Comparison of ENCODE assay signal across 30 mouse cellular contexts in genomic region chr6:16704496-16704895, GRCm38 (mm10).
"Had no signal": no experiment of that assay in that cellular context is flagged by ENCODE, and none has a peak within 500 bp of the region (broad histone marks: within the 10 kb centered on the region; RNA-seq: fewer than 3 reads in every experiment).

No protein-coding gene starts in this region.

- H3K36me3 ChIP-seq: heart, embryonic 13.5 days; heart, embryonic 15.5 days; hindbrain, embryonic 13.5 days; hindbrain, embryonic 15.5 days; kidney, embryonic 15.5 days; limb, embryonic 10.5 days; limb, embryonic 12.5 days; liver, embryonic 13.5 days; liver, embryonic 15.5 days had no signal

- ATAC-seq: hindbrain, postnatal 0 days; intestine, embryonic 16.5 days; liver, postnatal 0 days had no signal

- H3K9me3 ChIP-seq: heart, embryonic 13.5 days; heart, embryonic 15.5 days; hindbrain, embryonic 13.5 days; hindbrain, embryonic 15.5 days; kidney, embryonic 15.5 days; limb, embryonic 10.5 days; limb, embryonic 12.5 days; liver, embryonic 13.5 days; liver, embryonic 15.5 days had no signal

- H3K4me2 ChIP-seq: heart, embryonic 11.5 days; heart, embryonic 13.5 days; heart, embryonic 15.5 days; hindbrain, embryonic 13.5 days; hindbrain, embryonic 15.5 days; kidney, embryonic 15.5 days; limb, embryonic 12.5 days; liver, embryonic 11.5 days; liver, embryonic 13.5 days; liver, embryonic 15.5 days had no signal

- DNase-seq: gastrocnemius, postnatal 14 days; gastrocnemius, postnatal 36 days; heart, adult 11 months; heart, adult 2 months; heart, postnatal 14 days; heart, postnatal 36 days; kidney, adult 11 months; kidney, adult 2 months; kidney, adult 9 months; kidney, postnatal 14 days; kidney, postnatal 36 days; layer of hippocampus, adult 9-11 months; layer of hippocampus, postnatal 36 days; liver; liver, embryonic 13.5 days; liver, postnatal 0 days had no signal

- H3K4me3 ChIP-seq: heart, adult 2 months; heart, embryonic 13.5 days; heart, embryonic 15.5 days; hindbrain, embryonic 13.5 days; hindbrain, embryonic 15.5 days; kidney, embryonic 15.5 days; left cerebral cortex, adult 2 months; limb, embryonic 10.5 days; limb, embryonic 12.5 days; liver, embryonic 13.5 days; liver, embryonic 15.5 days had no signal

- H3K9ac ChIP-seq: heart, embryonic 13.5 days; heart, embryonic 15.5 days; hindbrain, embryonic 13.5 days; hindbrain, embryonic 15.5 days; kidney, embryonic 15.5 days; limb, embryonic 12.5 days; liver, embryonic 13.5 days; liver, embryonic 15.5 days; liver, postnatal 0 days had no signal

- H3K4me1 ChIP-seq: heart, embryonic 15.5 days; hindbrain, embryonic 13.5 days; hindbrain, embryonic 15.5 days; kidney, embryonic 15.5 days; liver, embryonic 13.5 days; liver, embryonic 15.5 days had no signal

- H3K27ac ChIP-seq: heart, adult 2 months; heart, embryonic 13.5 days; heart, embryonic 15.5 days; hindbrain, embryonic 13.5 days; hindbrain, embryonic 15.5 days; hindbrain, postnatal 0 days; kidney, embryonic 15.5 days; kidney, postnatal 0 days; left cerebral cortex, adult 2 months; limb, embryonic 10.5 days; liver, embryonic 13.5 days; liver, embryonic 15.5 days had no signal

- H3K27me3 ChIP-seq: heart, embryonic 13.5 days; heart, embryonic 15.5 days; hindbrain, embryonic 13.5 days; hindbrain, embryonic 15.5 days; kidney, embryonic 15.5 days; limb, embryonic 12.5 days; liver, embryonic 13.5 days; liver, embryonic 15.5 days had no signal
